Mouse (Mus musculus) cerebellum, adult 2 months (tissue): ENCODE measurements around the gene Bysl.

Source experiments
- CTCF ChIP-seq: fragments of 200-500 bp; IDR thresholded peaks from 2 replicates; pipeline ENCODE4 v1.5.1; 2011; ENCODE audit warnings: low read depth, mild to moderate bottlenecking, control low read depth, low read length, moderate library complexity, borderline replicate concordance; ENCODE audit not compliant: insufficient read depth
- POLR2A ChIP-seq: fragments of 200-500 bp; IDR thresholded peaks from 2 replicates; pipeline ENCODE4 v1.6.1; 2011; ENCODE audit warnings: low read length, control low read depth, borderline replicate concordance; ENCODE audit not compliant: insufficient read depth

DNA sequence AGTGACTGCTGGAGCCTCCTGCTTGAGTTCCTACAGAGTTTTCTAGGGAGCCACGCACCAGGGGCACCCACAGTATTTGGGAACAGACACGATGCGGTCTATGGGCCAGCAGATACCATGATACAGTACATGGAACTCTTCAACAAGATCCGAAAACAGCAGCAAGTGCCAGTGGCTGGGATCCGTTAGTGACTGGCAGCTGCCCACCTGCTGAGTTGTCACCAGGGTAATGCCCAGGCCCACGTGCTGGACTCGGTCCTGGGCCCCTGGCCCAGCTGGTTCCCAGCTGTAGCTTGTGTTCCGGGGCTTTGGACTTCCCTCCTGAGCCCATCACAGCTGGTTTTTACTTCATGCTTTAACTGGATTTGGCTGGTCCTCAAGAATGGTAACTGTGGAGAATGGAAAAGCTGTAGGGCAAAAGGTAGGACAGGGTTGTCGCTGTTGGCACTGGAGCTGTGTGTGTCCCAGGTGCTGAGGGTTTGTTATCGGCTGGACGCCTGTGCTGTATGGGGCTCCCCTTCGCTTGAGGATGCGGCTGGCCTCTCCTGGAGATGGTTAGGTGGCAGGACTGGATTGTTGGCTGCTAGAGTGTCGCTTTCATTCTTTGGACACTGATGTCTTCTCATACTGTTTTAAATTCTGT is 11.7 kb upstream of the Bysl start:
- TF ChIP-seq POLR2A (no peak), CTCF (no peak)
